Mouse (Mus musculus) C2C12 (cell line): ENCODE results near the gene Golt1b.

Experiments used
- CEBPB ChIP-seq: IDR thresholded peaks from one replicate; pipeline ENCODE4 v1.6.1; 2011; ENCODE audit warnings: low read depth, mild to moderate bottlenecking, control low read depth, moderate library complexity
- CTCF ChIP-seq: IDR thresholded peaks from one replicate; pipeline ENCODE4 v1.5.1; 2011; ENCODE audit not compliant: control insufficient read depth, insufficient read depth, insufficient read length
- MAX ChIP-seq: IDR thresholded peaks from one replicate; pipeline ENCODE4 v1.6.1; 2011; ENCODE audit warnings: mild to moderate bottlenecking, control low read depth
- MYOG ChIP-seq: IDR thresholded peaks from one replicate; pipeline ENCODE4 v1.6.1; 2011; ENCODE audit not compliant: control insufficient read depth, insufficient read length; ENCODE audit errors: extremely low read depth
- USF1 ChIP-seq: IDR thresholded peaks from one replicate; pipeline ENCODE4 v1.6.1; 2011; ENCODE audit warnings: low read depth, mild to moderate bottlenecking, control low read depth, moderate library complexity

GRCm38 (mm10) chr6:142389101-142389500 lies 2.1 kb downstream of the Golt1b start:
- no peak for TF ChIP-seq CTCF
- TF ChIP-seq MAX: no peak
- no peak for TF ChIP-seq USF1
- TF ChIP-seq CEBPB: no peak
- no peak for TF ChIP-seq MYOG
